Mouse (Mus musculus) forebrain, embryonic 11.5 days (tissue): ENCODE data around the gene Tpr. TPM values are rescaled to one million over a fixed set of nuclear protein-coding genes. Genes with fewer than 3 reads are reported as not detected.

Source experiments
- ATAC-seq: fragments of 200-750 bp; cut with Nextera tagmentation; replicated peaks from 2 replicates; pipeline ENCODE4 v1.8.0; 2017; ENCODE audit warnings: moderate TSS enrichment; ENCODE audit not compliant: low FRiP score
- DNase-seq: peaks from one replicate; pipeline ENCODE4 v3.0.0-alpha.2; 2017; ENCODE audit warnings: low spot score
- H3K27ac ChIP-seq: fragments of 300-500 bp; sonication (generic); 2 replicates; pipeline ENCODE4 v1.5.1; 2014; ENCODE audit warnings: low read depth, low read length
- H3K27me3 ChIP-seq: fragments of 300-500 bp; sonication (generic); 2 replicates; pipeline ENCODE4 v1.6.1; 2014; ENCODE audit warnings: mild to moderate bottlenecking, low read length, mixed read lengths; ENCODE audit not compliant: control insufficient read depth, insufficient read depth
- H3K36me3 ChIP-seq: fragments of 300-500 bp; sonication (generic); 2 replicates; pipeline ENCODE4 v1.6.1; 2014; ENCODE audit warnings: mild to moderate bottlenecking, low read length, moderate library complexity, mixed read lengths; ENCODE audit not compliant: control insufficient read depth, insufficient read depth
- H3K4me1 ChIP-seq: fragments of 300-500 bp; sonication (generic); replicated peaks from 2 replicates; pipeline ENCODE4 v1.6.1; 2014; ENCODE audit warnings: low read length, mixed read lengths; ENCODE audit not compliant: control insufficient read depth, insufficient read depth
- H3K4me2 ChIP-seq: fragments of 300-500 bp; sonication (generic); 2 replicates; pipeline ENCODE4 v1.6.1; 2014; ENCODE audit warnings: low read depth, mild to moderate bottlenecking, low read length, moderate library complexity, mixed read lengths; ENCODE audit not compliant: severe bottlenecking
- H3K4me3 ChIP-seq: fragments of 300-500 bp; sonication (generic); 2 replicates; pipeline ENCODE4 v1.5.1; 2014; ENCODE audit warnings: low read depth, low read length
- H3K9ac ChIP-seq: fragments of 300-500 bp; sonication (generic); 2 replicates; pipeline ENCODE4 v1.6.1; 2014; ENCODE audit warnings: low read length
- H3K9me3 ChIP-seq: fragments of 300-500 bp; sonication (generic); 2 replicates; pipeline ENCODE4 v1.6.1; 2016; ENCODE audit warnings: low read length, mixed read lengths; ENCODE audit not compliant: control insufficient read depth
- WGBS: fragments of 180-500 bp; shearing (Covaris S2); extraction: QIAGEN DNeasy Blood & Tissue Kit; methylation state at CpG from one replicate; pipeline ENCODE4 v1.1.7; 2014; 5-methylcytosine and 5-hydroxymethylcytosine counted together
- polyA plus RNA-seq: library from polyadenylated mRNA; unstranded; fragments of >200 nt; fragmentation: Nextera tagmentation; extraction: Ambion mirVana; gene quantifications from 2 replicates; pipeline ENCODE4 v1.2.1, GENCODE M21; 2014

The Tpr gene
- polyA plus RNA-seq, 1 experiment from 2014 or later, result 191 TPM

GRCm38 (mm10) chr1:150393488-150393852, 832 bp downstream of the Tpr start:
- H3K9me3 ChIP-seq, result no peaks in the 10 kb centered on the region
- DNase-seq (no peak), ATAC-seq (peak; percentile 48)
- H3K4me1 ChIP-seq, result peaks cover 3% of the 10 kb centered on the region; the same call in 1 of the 2 replicates
- H3K27ac ChIP-seq, result peak overlapping the region; percentile 66; the same call in 1 of the 2 replicates
- under 1% methylated on average over 27 of the region's 27 CpGs for WGBS
- no peaks in the 10 kb centered on the region for H3K27me3 ChIP-seq
- peak overlapping the region; percentile 79 for H3K9ac ChIP-seq
- peak overlapping the region; percentile 75 for H3K4me3 ChIP-seq
- no peaks in the 10 kb centered on the region; the same call in 1 of the 2 replicates for H3K36me3 ChIP-seq
- peak overlapping the region; percentile 54 for H3K4me2 ChIP-seq

- Histone ChIP-seq H3K9ac (no peak overlapping the region), H3K4me3 (no peak overlapping the region), H3K4me2 (no peak overlapping the region), H3K4me1 (peaks cover 3% of the 10 kb centered on the region; the same call in 1 of the 2 replicates), H3K36me3 (no peaks in the 10 kb centered on the region; the same call in 1 of the 2 replicates), H3K27ac (no peak overlapping the region), H3K27me3 (no peaks in the 10 kb centered on the region), H3K9me3 (no peaks in the 10 kb centered on the region)
- ATAC-seq, result no peak
- WGBS, result 93% methylated on average over 3 of the region's 3 CpGs
- no peak for DNase-seq
Measured at GRCm38 (mm10) chr1:150396001-150396400, 3.4 kb downstream of the Tpr start.

GRCm38 (mm10) chr1:150403914-150404313, 11.3 kb downstream of the Tpr start:
- Histone ChIP-seq H3K9ac (no peak overlapping the region), H3K4me2 (no peak overlapping the region), H3K4me1 (no peaks in the 10 kb centered on the region), H3K27ac (no peak overlapping the region), H3K9me3 (no peaks in the 10 kb centered on the region), H3K4me3 (no peak overlapping the region), H3K36me3 (peaks cover 2% of the 10 kb centered on the region; the same call in 1 of the 2 replicates), H3K27me3 (no peaks in the 10 kb centered on the region)
- DNase-seq, result no peak
- 92% methylated on average over 3 of the region's 3 CpGs for WGBS
- no peak for ATAC-seq

GRCm38 (mm10) chr1:150404555-150404954, 11.9 kb downstream of the Tpr start:
- WGBS, result 94% methylated on average over 3 of the region's 3 CpGs
- ATAC-seq, result no peak

GRCm38 (mm10) chr1:150407285-150407684, 14.6 kb downstream of the Tpr start:
- H3K27me3 ChIP-seq, result no peaks in the 10 kb centered on the region
- WGBS, result 92% methylated on average over 9 of the region's 9 CpGs
- no peak overlapping the region for H3K27ac ChIP-seq
- no peak overlapping the region for H3K4me2 ChIP-seq
- H3K4me1 ChIP-seq, result no peaks in the 10 kb centered on the region
- H3K9ac ChIP-seq, result no peak overlapping the region
- ATAC-seq, result no peak
- no peak overlapping the region for H3K4me3 ChIP-seq
- no peaks in the 10 kb centered on the region for H3K9me3 ChIP-seq
- no peak for DNase-seq
- H3K36me3 ChIP-seq, result peaks cover 7% of the 10 kb centered on the region

More at GRCm38 (mm10) chr1:150404555-150404954, 11.9 kb downstream of the Tpr start:
- no peak for DNase-seq
- Histone ChIP-seq H3K27ac (no peak overlapping the region), H3K4me1 (no peaks in the 10 kb centered on the region), H3K36me3 (peaks cover 7% of the 10 kb centered on the region), H3K4me3 (no peak overlapping the region), H3K4me2 (no peak overlapping the region), H3K9ac (no peak overlapping the region), H3K9me3 (no peaks in the 10 kb centered on the region), H3K27me3 (no peaks in the 10 kb centered on the region)

GRCm38 (mm10) chr1:150409996-150410395, 17.4 kb downstream of the Tpr start:
- no peaks in the 10 kb centered on the region for H3K4me1 ChIP-seq
- no peak overlapping the region for H3K9ac ChIP-seq
- no peaks in the 10 kb centered on the region for H3K9me3 ChIP-seq
- WGBS, result 98% methylated on average over 6 of the region's 6 CpGs
- no peak overlapping the region for H3K27ac ChIP-seq
- no peak overlapping the region for H3K4me2 ChIP-seq
- DNase-seq (no peak), ATAC-seq (no peak)
- no peak overlapping the region for H3K4me3 ChIP-seq
- H3K27me3 ChIP-seq, result no peaks in the 10 kb centered on the region
- H3K36me3 ChIP-seq, result peaks cover 10% of the 10 kb centered on the region

- Histone ChIP-seq H3K4me1 (no peaks in the 10 kb centered on the region), H3K4me3 (no peak overlapping the region), H3K27ac (no peak overlapping the region), H3K9me3 (no peaks in the 10 kb centered on the region), H3K27me3 (no peaks in the 10 kb centered on the region), H3K4me2 (no peak overlapping the region), H3K36me3 (peaks cover 6% of the 10 kb centered on the region; the same call in 1 of the 2 replicates), H3K9ac (no peak overlapping the region)
- WGBS, result 97% methylated on average over 3 of the region's 3 CpGs
- ATAC-seq (no peak), DNase-seq (no peak)
Measured at GRCm38 (mm10) chr1:150416006-150416405, 23.4 kb downstream of the Tpr start.

- no peak for ATAC-seq
Measured at GRCm38 (mm10) chr1:150418426-150418825, 25.8 kb downstream of the Tpr start.

GRCm38 (mm10) chr1:150425665-150426064, 33.0 kb downstream of the Tpr start:
- DNase-seq (no peak), ATAC-seq (no peak)
- H3K27ac ChIP-seq, result no peak overlapping the region
- WGBS, result 82% methylated on average over 9 of the region's 9 CpGs
- no peaks in the 10 kb centered on the region for H3K9me3 ChIP-seq
- no peak overlapping the region for H3K4me3 ChIP-seq
- H3K36me3 ChIP-seq, result peaks cover 19% of the 10 kb centered on the region
- H3K4me1 ChIP-seq, result no peaks in the 10 kb centered on the region
- H3K4me2 ChIP-seq, result no peak overlapping the region
- H3K27me3 ChIP-seq, result no peaks in the 10 kb centered on the region
- H3K9ac ChIP-seq, result no peak overlapping the region

More at GRCm38 (mm10) chr1:150418426-150418825, 25.8 kb downstream of the Tpr start:
- Histone ChIP-seq H3K4me2 (no peak overlapping the region), H3K9ac (no peak overlapping the region), H3K9me3 (no peaks in the 10 kb centered on the region), H3K4me3 (no peak overlapping the region), H3K27me3 (no peaks in the 10 kb centered on the region), H3K4me1 (no peaks in the 10 kb centered on the region), H3K36me3 (peaks cover 12% of the 10 kb centered on the region; the same call in 1 of the 2 replicates), H3K27ac (no peak overlapping the region)
- whole genome bisulfite sequencing, result 94% methylated on average over 4 of the region's 4 CpGs
- DNase-seq, result no peak
